Comparison of ENCODE assay signal across 26 mouse cellular contexts in the genomic region with DNA sequence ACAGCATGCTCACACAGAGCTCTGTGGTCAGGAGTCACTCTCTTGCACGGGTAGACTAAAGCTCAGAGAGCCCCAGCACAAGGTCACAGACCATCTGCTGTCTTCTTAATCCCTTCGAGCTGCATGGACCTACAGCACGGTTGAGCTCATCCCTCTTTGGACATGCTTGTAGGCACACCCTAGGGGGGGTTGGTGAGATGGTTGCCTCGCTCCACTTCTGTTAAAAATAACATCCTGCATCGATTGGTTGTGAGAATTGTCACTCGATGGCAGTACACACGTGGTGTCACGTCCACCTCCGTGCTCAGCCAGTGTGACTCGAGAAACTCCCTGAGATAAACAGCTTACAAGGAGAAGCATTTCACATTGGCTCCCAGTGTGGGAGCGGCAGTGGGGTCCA. TPM values are rescaled to one million over a fixed set of nuclear protein-coding genes. Genes with fewer than 3 reads are reported as not detected.
"Had no signal": no experiment of that assay in that cellular context is flagged by ENCODE, and none has a peak within 500 bp of the region (broad histone marks: within the 10 kb centered on the region; RNA-seq: fewer than 3 reads in every experiment).

No protein-coding gene starts in this region.

- H3K4me2 ChIP-seq: kidney, embryonic 15.5 days; limb, embryonic 13.5 days; liver, embryonic 12.5 days; liver, embryonic 15.5 days; lung, embryonic 15.5 days; midbrain, embryonic 13.5 days; neural tube, embryonic 13.5 days; stomach, embryonic 15.5 days had no signal

- H3K27ac ChIP-seq: kidney, embryonic 15.5 days; limb, embryonic 13.5 days; liver, embryonic 12.5 days; liver, embryonic 15.5 days; lung, embryonic 15.5 days; midbrain, embryonic 10.5 days; midbrain, embryonic 13.5 days; neural tube, embryonic 13.5 days; stomach, embryonic 15.5 days had no signal

- H3K4me1 ChIP-seq: liver, embryonic 12.5 days; liver, embryonic 15.5 days; stomach, embryonic 15.5 days had no signal

- ATAC-seq: liver, embryonic 12.5 days; midbrain, embryonic 13.5 days; midbrain, embryonic 16.5 days had no signal

- H3K27me3 ChIP-seq: kidney, embryonic 15.5 days; limb, embryonic 13.5 days; liver, embryonic 12.5 days; liver, embryonic 15.5 days; lung, embryonic 15.5 days; megakaryocyte, embryonic 14.5 days; midbrain, embryonic 13.5 days; neural tube, embryonic 13.5 days; stomach, embryonic 15.5 days had no signal

- DNase-seq: kidney, adult 11 months; kidney, adult 8-10 months; kidney, postnatal 14 days; kidney, postnatal 4 days; left cerebral cortex, postnatal 4 days; liver; lung, adult 18-20 months; lung, postnatal 10 days; lung, postnatal 36 days; right cerebral cortex, postnatal 25 days; spleen, adult 18-20 months; thymus, postnatal 36 days had no signal

- H3K4me3 ChIP-seq: kidney, embryonic 15.5 days; limb, embryonic 13.5 days; liver, embryonic 12.5 days; liver, embryonic 15.5 days; lung, embryonic 15.5 days; megakaryocyte, embryonic 14.5 days; midbrain, embryonic 10.5 days; midbrain, embryonic 13.5 days; myocyte; neural tube, embryonic 13.5 days; stomach, embryonic 15.5 days had no signal

- H3K9me3 ChIP-seq: kidney, embryonic 15.5 days; limb, embryonic 13.5 days; liver, embryonic 12.5 days; liver, embryonic 15.5 days; lung, embryonic 15.5 days; megakaryocyte, embryonic 14.5 days; midbrain, embryonic 10.5 days; midbrain, embryonic 13.5 days; neural tube, embryonic 13.5 days; stomach, embryonic 15.5 days had no signal

- H3K9ac ChIP-seq: kidney, embryonic 15.5 days; limb, embryonic 13.5 days; liver, embryonic 12.5 days; liver, embryonic 15.5 days; lung, embryonic 15.5 days; midbrain, embryonic 13.5 days; neural tube, embryonic 13.5 days; stomach, embryonic 15.5 days had no signal

RNA-seq across cellular contexts. Expression of a gene that starts 45.2 kb away (rescaled TPM):
- total RNA-seq: left cerebral cortex, postnatal 4 days; monocyte, adult 5-6 weeks; neutrophil, adult 5-6 weeks had no signal
- polyA plus RNA-seq: limb, embryonic 13.5 days; liver, embryonic 12.5 days; liver, embryonic 15.5 days; lung, embryonic 15.5 days; midbrain, embryonic 10.5 days; midbrain, embryonic 13.5 days; midbrain, embryonic 16.5 days; neural tube, embryonic 13.5 days; stomach, embryonic 15.5 days had no signal

RNA-seq across cellular contexts. Expression of a gene that starts 54.8 kb away (rescaled TPM):
- polyA plus RNA-seq: midbrain, embryonic 13.5 days had no signal
